Mouse (Mus musculus): ENCODE measurements around the gene Crygc. TPM values are rescaled to one million over a fixed set of nuclear protein-coding genes. Genes with fewer than 3 reads are reported as not detected.

Crygc gene
- polyA plus RNA-seq, 1 experiment from 2014 or later = not detected

Other genes starting within 250 kb of the Crygc start
- 8.6 and 8.7 TPM in 2 replicates for gene Plekhm3, start 116.9 kb downstream of the Crygc start, polyA plus RNA-seq (2015; fragmentation: Nextera tagmentation; extraction: Ambion mirVana)
- 0.29 TPM in 1 of 2 replicates, not detected in the other for gene Akr1cl, start 40.9 kb downstream of the Crygc start, polyA plus RNA-seq (2015; fragmentation: Nextera tagmentation; extraction: Ambion mirVana)
- gene Cryge, start 22.5 kb downstream of the Crygc start, polyA plus RNA-seq (2015; fragmentation: Nextera tagmentation; extraction: Ambion mirVana) = not detected in 2 replicates
- gene Crygd, start 10.2 kb downstream of the Crygc start, polyA plus RNA-seq (2015; fragmentation: Nextera tagmentation; extraction: Ambion mirVana) = not detected in 2 replicates
- 0.76 and 0.94 TPM in 2 replicates for gene Crygb, start 8.6 kb upstream of the Crygc start, polyA plus RNA-seq (2015; fragmentation: Nextera tagmentation; extraction: Ambion mirVana)
- gene Cryga, start 29.7 kb upstream of the Crygc start, polyA plus RNA-seq (2015; fragmentation: Nextera tagmentation; extraction: Ambion mirVana) = not detected in 2 replicates
- gene Gm28845, start 45.9 kb upstream of the Crygc start, polyA plus RNA-seq (2015; fragmentation: Nextera tagmentation; extraction: Ambion mirVana) = not detected in 2 replicates
- gene D630023F18Rik, start 49.5 kb upstream of the Crygc start, polyA plus RNA-seq (2015; fragmentation: Nextera tagmentation; extraction: Ambion mirVana) = 0.15 and 0.80 TPM in 2 replicates
- gene Idh1, start 112.8 kb upstream of the Crygc start, polyA plus RNA-seq (2015; fragmentation: Nextera tagmentation; extraction: Ambion mirVana) = 148 and 152 TPM in 2 replicates
- gene Pikfyve, start 113.0 kb upstream of the Crygc start, polyA plus RNA-seq (2015; fragmentation: Nextera tagmentation; extraction: Ambion mirVana) = 11.2 and 12.0 TPM in 2 replicates
- 0.27 and 0.48 TPM in 2 replicates for gene Pth2r, start 208.4 kb upstream of the Crygc start, polyA plus RNA-seq (2015; fragmentation: Nextera tagmentation; extraction: Ambion mirVana)